Mouse (Mus musculus) embryo, embryonic 10.5 days (tissue): ENCODE results near the gene Arl8a.

Experiments used
- DNase-seq: peaks from one replicate; pipeline ENCODE4 v3.0.0-alpha.2; 2015; ENCODE audit warnings: low spot score

Arl8a gene

DNA sequence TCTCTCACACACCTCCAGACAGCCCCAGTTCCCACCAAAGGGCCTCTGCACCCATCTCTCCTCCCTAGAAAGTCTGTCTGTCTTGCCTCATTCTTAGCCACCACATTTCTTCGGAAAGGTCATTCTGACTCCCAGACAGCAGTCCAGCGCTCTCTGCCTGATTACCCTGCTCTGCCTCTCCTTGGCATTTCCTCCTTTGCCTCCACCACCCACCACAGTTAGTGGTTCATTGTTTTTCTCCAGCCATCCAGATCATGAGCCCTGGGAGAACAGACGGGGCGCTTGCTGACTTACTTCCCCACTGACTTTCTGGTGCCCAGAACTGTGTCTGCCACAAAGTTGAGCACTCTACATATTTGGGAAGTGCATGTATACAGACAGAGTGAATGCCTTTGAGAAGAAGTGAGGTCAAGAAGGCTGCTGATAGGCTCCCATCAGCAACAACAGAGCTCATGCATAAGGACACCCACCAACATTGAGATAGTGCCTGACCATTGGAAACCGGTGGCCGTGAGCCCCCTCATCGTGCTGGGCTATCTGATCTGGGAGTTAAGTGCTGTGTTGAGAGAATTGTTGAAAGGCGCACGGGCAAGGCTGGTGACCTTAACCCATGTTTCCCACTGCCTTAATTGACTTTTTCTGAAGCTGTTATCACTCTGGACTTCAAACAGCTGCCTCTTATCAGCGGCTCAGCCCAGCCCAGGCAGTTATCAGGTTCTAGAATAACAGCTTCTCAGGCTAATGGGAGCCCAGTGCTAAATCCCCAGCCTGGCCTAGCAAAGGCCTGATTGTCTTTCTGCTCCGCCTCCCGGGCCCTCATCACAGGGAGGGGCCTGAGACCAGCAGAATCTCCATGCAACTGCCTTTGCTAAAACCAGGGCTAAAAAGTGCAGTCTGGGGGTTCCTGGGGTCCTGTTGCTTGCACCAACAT is 57.8 kb downstream of the Arl8a start:
- DNase-seq, result peak; percentile 33

DNA sequence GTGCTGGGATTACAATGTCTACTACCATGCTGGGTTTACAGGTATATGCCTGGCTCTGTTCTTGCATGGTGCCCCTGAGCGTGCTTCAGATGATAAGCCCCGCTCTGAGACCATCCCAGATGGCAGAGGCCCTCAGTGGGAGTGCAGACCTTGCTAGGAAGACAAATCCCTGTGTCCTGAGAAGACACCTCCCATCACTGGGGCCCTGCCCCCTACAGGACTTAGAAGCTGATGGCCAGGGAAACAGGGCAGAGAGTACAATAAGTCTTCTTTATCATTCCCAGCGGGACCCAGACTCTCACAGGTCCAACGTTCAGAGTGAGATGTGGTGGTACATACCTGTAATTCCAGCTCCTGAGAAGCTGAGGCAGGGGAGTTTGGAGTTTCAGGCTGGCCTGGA is 58.6 kb downstream of the Arl8a start:
- no peak for DNase-seq
